Mouse (Mus musculus) spleen, adult 2 months (tissue): ENCODE data around the gene Ctr9.

Experiments
- CTCF ChIP-seq: fragments of 200-500 bp; IDR thresholded peaks from 2 replicates; pipeline ENCODE4 v1.5.1; 2011; ENCODE audit warnings: mild to moderate bottlenecking, inconsistent platforms; ENCODE audit not compliant: insufficient read depth, insufficient read length, insufficient replicate concordance; ENCODE audit errors: extremely low read depth
- POLR2A ChIP-seq: fragments of 200-500 bp; IDR thresholded peaks from 2 replicates; pipeline ENCODE4 v1.6.1; 2011; ENCODE audit warnings: low read depth, low read length, inconsistent platforms

DNA sequence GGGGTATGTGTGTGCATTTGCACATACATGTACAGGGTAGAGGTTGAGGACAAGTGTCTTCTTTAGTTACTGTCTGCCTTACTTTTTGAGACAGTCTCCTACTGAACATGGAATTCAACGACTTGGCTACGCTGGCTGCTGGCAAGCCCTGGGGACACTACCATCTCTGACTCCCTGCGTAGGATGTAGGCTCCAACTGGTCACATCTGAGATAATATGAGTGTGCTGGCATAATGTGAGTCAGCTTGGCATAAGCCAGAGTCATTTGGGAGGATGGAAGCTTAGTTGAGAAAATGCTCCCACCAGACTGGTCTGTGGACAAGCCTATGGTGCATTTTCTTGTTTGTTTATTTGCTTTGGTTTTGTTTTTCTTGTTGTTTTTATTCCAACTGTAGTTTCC, 40.7 kb upstream of the Ctr9 start:
- no peak for TF ChIP-seq CTCF
- no peak for TF ChIP-seq POLR2A
